Mouse (Mus musculus): ENCODE measurements around the gene Mipep. TPM values are rescaled to one million over a fixed set of nuclear protein-coding genes. Genes with fewer than 3 reads are reported as not detected.
A peak's percentile ranks its signal among the peaks of the same experiment; 100 is the strongest.

The Mipep gene
- polyA plus RNA-seq, 1 experiment from 2014 or later: 5.6 TPM

DNA sequence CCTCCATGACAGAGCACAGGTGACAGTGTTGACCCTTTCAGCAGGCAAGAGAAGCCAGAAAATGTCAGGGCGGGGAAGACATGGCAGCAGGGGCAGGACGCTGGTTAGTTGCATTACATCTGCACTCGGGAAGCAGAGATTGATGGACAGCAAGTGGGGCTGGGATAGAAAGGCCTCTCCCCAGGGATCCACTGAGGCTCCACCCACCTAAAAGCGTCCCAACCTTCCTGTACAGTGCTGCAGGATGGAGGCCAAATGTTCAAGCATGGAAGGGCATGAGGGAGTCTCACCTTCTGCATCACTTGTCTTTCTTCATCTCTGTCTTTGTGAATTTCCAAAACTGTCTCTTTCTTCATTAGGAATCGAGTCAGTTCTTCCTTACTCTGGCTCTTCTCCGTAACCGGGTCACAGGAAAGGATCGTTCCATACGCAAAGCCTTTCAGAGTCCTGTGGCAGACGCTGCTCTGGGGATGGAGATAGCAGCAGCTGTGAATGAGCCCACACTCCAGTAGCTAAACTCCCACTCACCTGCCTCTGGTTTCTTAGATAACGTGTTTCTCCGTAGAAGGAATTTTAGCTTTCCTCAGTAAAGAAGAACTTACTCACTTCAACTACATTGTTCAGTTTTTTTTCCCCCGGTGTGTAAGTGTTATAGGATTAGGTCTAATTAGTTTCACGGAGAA, 57.7 kb downstream of the Mipep start:
- Histone ChIP-seq H3K36me3 (replicated peaks; ENCODE audit: insufficient read depth, low read length) (no peaks in the 10 kb centered on the region), H3K9ac (replicated peaks) (no peak overlapping the region), H3K9me3 (ENCODE audit: low read length) (no peaks in the 10 kb centered on the region), H3K27me3 (ENCODE audit: insufficient read depth, low read length) (no peaks in the 10 kb centered on the region), H3K4me3 (ENCODE audit: low read depth, low read length) (no peak overlapping the region), H3K4me1 (ENCODE audit: insufficient read depth) (peaks cover 4% of the 10 kb centered on the region; the same call in 1 of the 2 replicates), H3K4me2 (ENCODE audit: low read depth, low read length) (no peak overlapping the region), H3K27ac (ENCODE audit: low read depth) (no peak overlapping the region)
- TF ChIP-seq EP300 (IDR thresholded peaks at IDR 0.05; ENCODE audit: low read depth) (no peak), CTCF (IDR thresholded peaks at IDR 0.05; ENCODE audit: low read depth) (no peak)
- WGBS (ENCODE audit: insufficient replicate concordance): 79% methylated on average over 14 of the region's 14 CpGs
- DNase-seq (no peak), ATAC-seq (no peak)

GRCm38 (mm10) chr14:60843596-60843995, 59.2 kb downstream of the Mipep start:
- Histone ChIP-seq H3K4me1 (ENCODE audit: insufficient read depth) (peaks cover 4% of the 10 kb centered on the region; the same call in 1 of the 2 replicates), H3K27ac (ENCODE audit: low read depth) (no peak overlapping the region), H3K27me3 (ENCODE audit: insufficient read depth, low read length) (no peaks in the 10 kb centered on the region), H3K4me3 (ENCODE audit: low read depth, low read length) (no peak overlapping the region), H3K9ac (replicated peaks) (no peak overlapping the region), H3K9me3 (ENCODE audit: low read length) (no peaks in the 10 kb centered on the region), H3K4me2 (ENCODE audit: low read depth, low read length) (no peak overlapping the region), H3K36me3 (replicated peaks; ENCODE audit: insufficient read depth, low read length) (no peaks in the 10 kb centered on the region)
- 82% methylated on average over 7 of the region's 7 CpGs for WGBS (ENCODE audit: insufficient replicate concordance)
- TF ChIP-seq EP300 (IDR thresholded peaks at IDR 0.05; ENCODE audit: low read depth) (no peak), CTCF (IDR thresholded peaks at IDR 0.05; ENCODE audit: low read depth) (no peak)
- DNase-seq (no peak), ATAC-seq (no peak)

GRCm38 (mm10) chr14:60845261-60846045, 61.1 kb downstream of the Mipep start:
- Histone ChIP-seq H3K27me3 (ENCODE audit: insufficient read depth, low read length) (no peaks in the 10 kb centered on the region), H3K27ac (ENCODE audit: low read depth) (no peak overlapping the region), H3K9me3 (ENCODE audit: low read length) (no peaks in the 10 kb centered on the region), H3K36me3 (replicated peaks; ENCODE audit: insufficient read depth, low read length) (peaks cover 5% of the 10 kb centered on the region; the same call in 1 of the 2 replicates), H3K4me1 (ENCODE audit: insufficient read depth) (peaks cover 4% of the 10 kb centered on the region; the same call in 1 of the 2 replicates), H3K4me3 (ENCODE audit: low read depth, low read length) (no peak overlapping the region), H3K4me2 (ENCODE audit: low read depth, low read length) (no peak overlapping the region), H3K9ac (replicated peaks) (no peak overlapping the region)
- WGBS (ENCODE audit: insufficient replicate concordance): 70% methylated on average over 10 of the region's 10 CpGs
- ATAC-seq: no peak
- DNase-seq: no peak
- TF ChIP-seq EP300 (IDR thresholded peaks at IDR 0.05; ENCODE audit: low read depth) (no peak), CTCF (IDR thresholded peaks at IDR 0.05; ENCODE audit: low read depth) (no peak)

DNA sequence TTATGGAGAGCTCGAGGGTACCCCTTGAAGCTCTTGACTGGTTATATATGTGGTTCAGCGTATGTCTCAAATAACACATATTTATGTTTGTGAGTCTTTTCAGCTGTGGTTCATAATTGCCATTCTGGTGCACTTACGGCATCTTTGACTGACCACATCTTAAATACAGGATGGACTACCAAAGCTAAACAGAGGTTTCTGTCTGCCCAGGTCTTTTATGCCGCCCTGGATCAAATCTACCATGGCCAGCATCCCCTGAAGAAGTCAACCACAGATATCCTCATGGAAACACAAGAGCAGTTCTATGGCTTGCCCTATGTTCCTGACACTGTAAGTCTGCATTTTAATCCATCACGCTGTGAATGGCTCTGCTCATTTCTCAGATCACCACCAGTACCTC, 61.8 kb downstream of the Mipep start:
- Histone ChIP-seq H3K4me3 (ENCODE audit: low read depth, low read length) (no peak overlapping the region), H3K4me1 (ENCODE audit: insufficient read depth) (peaks cover 4% of the 10 kb centered on the region; the same call in 1 of the 2 replicates), H3K9me3 (ENCODE audit: low read length) (no peaks in the 10 kb centered on the region), H3K27me3 (ENCODE audit: insufficient read depth, low read length) (no peaks in the 10 kb centered on the region), H3K27ac (ENCODE audit: low read depth) (no peak overlapping the region), H3K36me3 (replicated peaks; ENCODE audit: insufficient read depth, low read length) (peaks cover 9% of the 10 kb centered on the region; the same call in 1 of the 2 replicates), H3K4me2 (ENCODE audit: low read depth, low read length) (no peak overlapping the region), H3K9ac (replicated peaks) (no peak overlapping the region)
- no peak for ATAC-seq
- DNase-seq: no peak
- no peak for TF ChIP-seq EP300 (IDR thresholded peaks at IDR 0.05; ENCODE audit: low read depth)
- TF ChIP-seq CTCF (IDR thresholded peaks at IDR 0.05; ENCODE audit: low read depth): no peak
- 87% methylated on average over 5 of the region's 5 CpGs for WGBS (ENCODE audit: insufficient replicate concordance)

- Histone ChIP-seq H3K27ac (ENCODE audit: low read depth) (0 out of 2 replicates have a peak overlapping the region, but pooled peaks have one; percentile 1), H3K9me3 (ENCODE audit: low read length) (no peaks in the 10 kb centered on the region), H3K36me3 (replicated peaks; ENCODE audit: insufficient read depth, low read length) (peaks cover 9% of the 10 kb centered on the region; the same call in 1 of the 2 replicates), H3K9ac (replicated peaks) (no peak overlapping the region), H3K4me2 (ENCODE audit: low read depth, low read length) (no peak overlapping the region), H3K4me3 (ENCODE audit: low read depth, low read length) (no peak overlapping the region), H3K27me3 (ENCODE audit: insufficient read depth, low read length) (no peaks in the 10 kb centered on the region), H3K4me1 (ENCODE audit: insufficient read depth) (peaks cover 4% of the 10 kb centered on the region; the same call in 1 of the 2 replicates)
- 76% methylated on average over 5 of the region's 5 CpGs for WGBS (ENCODE audit: insufficient replicate concordance)
- TF ChIP-seq EP300 (IDR thresholded peaks at IDR 0.05; ENCODE audit: low read depth): no peak
- no peak for TF ChIP-seq CTCF (IDR thresholded peaks at IDR 0.05; ENCODE audit: low read depth)
- ATAC-seq: peak; percentile 29; the same call in 1 of the 2 replicates
- no peak for DNase-seq
Measured at GRCm38 (mm10) chr14:60848194-60848593, 63.8 kb downstream of the Mipep start.

DNA sequence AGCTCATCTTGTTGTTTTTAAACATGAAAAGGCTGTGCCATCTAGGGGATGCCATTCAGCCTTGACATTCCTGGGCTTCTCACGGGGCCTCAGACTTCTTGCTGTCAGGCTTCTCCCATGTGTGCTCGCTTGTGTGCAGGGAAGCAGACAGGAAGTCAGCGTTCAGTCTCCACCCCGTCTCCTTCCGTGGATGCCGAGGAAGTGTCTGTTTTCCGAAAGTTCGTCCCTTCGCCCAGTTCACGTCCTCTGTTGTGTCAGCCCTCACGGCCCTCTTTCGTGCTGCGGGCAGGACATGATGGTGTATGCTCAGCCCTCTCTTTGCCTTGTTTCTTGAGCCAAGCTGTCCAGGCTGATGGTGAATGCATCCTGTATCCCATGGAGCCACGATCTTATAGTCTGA, 65.7 kb downstream of the Mipep start:
- Histone ChIP-seq H3K27ac (ENCODE audit: low read depth) (no peak overlapping the region), H3K36me3 (replicated peaks; ENCODE audit: insufficient read depth, low read length) (peaks cover 9% of the 10 kb centered on the region; the same call in 1 of the 2 replicates), H3K4me1 (ENCODE audit: insufficient read depth) (peaks cover 4% of the 10 kb centered on the region; the same call in 1 of the 2 replicates), H3K9me3 (ENCODE audit: low read length) (no peaks in the 10 kb centered on the region), H3K4me3 (ENCODE audit: low read depth, low read length) (no peak overlapping the region), H3K4me2 (ENCODE audit: low read depth, low read length) (no peak overlapping the region), H3K9ac (replicated peaks) (no peak overlapping the region), H3K27me3 (ENCODE audit: insufficient read depth, low read length) (no peaks in the 10 kb centered on the region)
- no peak for ATAC-seq
- 88% methylated on average over 14 of the region's 14 CpGs for WGBS (ENCODE audit: insufficient replicate concordance)
- no peak for DNase-seq
- TF ChIP-seq CTCF (IDR thresholded peaks at IDR 0.05; ENCODE audit: low read depth) (no peak), EP300 (IDR thresholded peaks at IDR 0.05; ENCODE audit: low read depth) (no peak)
